Mouse (Mus musculus) kidney, postnatal 0 days (tissue): ENCODE measurements at regions not wholly inside any gene's neighbourhood (a gene's known extent, or its start where the extent isn't known, plus 50 kb on each side); places are given as distances from the start of the nearest gene placed in this dataset.
"Not testable (repeated sequence)": the region's sequence is repeated elsewhere in the genome, so short reads cannot be mapped to it uniquely, and the experiment has no call there.

ENCODE experiments used
- ATAC-seq: fragments of 200-750 bp; cut with Nextera tagmentation; replicated peaks from 2 replicates; pipeline ENCODE4 v1.8.0; 2017; ENCODE audit warnings: low read depth, moderate number of reproducible peaks, moderate TSS enrichment, moderate library complexity; ENCODE audit not compliant: low FRiP score
- DNase-seq: peaks from one replicate; pipeline ENCODE4 v3.0.0-alpha.2; 2016; ENCODE audit warnings: low spot score
- H3K27ac ChIP-seq: fragments of 300-500 bp; sonication (generic); 2 replicates; pipeline ENCODE4 v1.5.1; 2014; ENCODE audit warnings: mild to moderate bottlenecking
- H3K27me3 ChIP-seq: fragments of 300-500 bp; sonication (generic); 2 replicates; pipeline ENCODE4 v1.6.1; 2014; ENCODE audit warnings: low read length, mixed read lengths; ENCODE audit not compliant: insufficient read depth
- H3K36me3 ChIP-seq: fragments of 300-500 bp; sonication (generic); 2 replicates; pipeline ENCODE4 v1.6.1; 2014; ENCODE audit warnings: low read length, mixed read lengths; ENCODE audit not compliant: insufficient read depth
- H3K4me1 ChIP-seq: fragments of 300-500 bp; sonication (generic); replicated peaks from 2 replicates; pipeline ENCODE4 v1.6.1; 2014; ENCODE audit warnings: antibody characterized with exemption, low read length, mixed read lengths; ENCODE audit not compliant: insufficient read depth
- H3K4me2 ChIP-seq: fragments of 300-500 bp; sonication (generic); 2 replicates; pipeline ENCODE4 v1.6.1; 2014; ENCODE audit warnings: mild to moderate bottlenecking, low read length, moderate library complexity, mixed read lengths
- H3K4me3 ChIP-seq: fragments of 300-500 bp; sonication (generic); replicated peaks from 2 replicates; pipeline ENCODE4 v1.5.1; 2014; ENCODE audit warnings: low read depth, low read length
- H3K9ac ChIP-seq: fragments of 300-500 bp; sonication (generic); 2 replicates; pipeline ENCODE4 v1.6.1; 2014; ENCODE audit warnings: low read depth, low read length
- H3K9me3 ChIP-seq: fragments of 300-500 bp; sonication (generic); replicated peaks from 2 replicates; pipeline ENCODE4 v1.6.1; 2016; ENCODE audit warnings: low read length, inconsistent platforms, mixed read lengths
- CTCF ChIP-seq: IDR thresholded peaks from 2 replicates; pipeline ENCODE4 v1.5.1; 2016; ENCODE audit warnings: antibody characterized with exemption, low read depth, mild to moderate bottlenecking, moderate library complexity
- WGBS: fragments of 180-500 bp; shearing (Covaris S2); extraction: QIAGEN DNeasy Blood & Tissue Kit; methylation state at CpG from one replicate; pipeline ENCODE4 v1.1.7; 2014; 5-methylcytosine and 5-hydroxymethylcytosine counted together

DNA sequence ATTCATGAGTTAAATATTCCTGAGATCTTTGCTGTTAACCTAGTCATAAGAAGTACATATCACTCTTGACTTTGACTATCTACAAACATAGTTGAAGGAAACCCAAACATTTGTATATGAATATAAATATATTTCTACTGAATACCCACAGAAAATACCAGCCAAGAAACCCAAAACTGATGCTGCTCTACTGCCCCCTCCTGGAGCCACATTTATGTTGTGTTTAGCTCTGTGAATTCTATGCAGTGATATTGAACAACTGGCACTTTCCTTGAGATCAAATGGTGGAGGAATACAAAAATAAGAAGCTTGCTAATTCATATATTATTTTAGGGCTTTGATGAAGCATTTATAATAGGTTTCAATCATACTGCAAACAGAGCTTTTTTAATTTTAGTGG lies 89.7 kb upstream of the Mageb16 start:
- no peak overlapping the region for H3K4me3 ChIP-seq
- H3K4me1 ChIP-seq, result no peaks in the 10 kb centered on the region
- ATAC-seq, result no peak
- H3K27me3 ChIP-seq, result no peaks in the 10 kb centered on the region
- no peak overlapping the region for H3K27ac ChIP-seq
- H3K36me3 ChIP-seq, result no peaks in the 10 kb centered on the region
- TF ChIP-seq CTCF, result peak; percentile 45
- H3K9me3 ChIP-seq, result no peaks in the 10 kb centered on the region
- H3K9ac ChIP-seq, result no peak overlapping the region
- H3K4me2 ChIP-seq, result no peak overlapping the region
- no peak for DNase-seq

- not testable (repeated sequence) for ATAC-seq, H3K9ac ChIP-seq, H3K4me1 ChIP-seq, H3K36me3 ChIP-seq, H3K9me3 ChIP-seq, H3K27me3 ChIP-seq, H3K27ac ChIP-seq, H3K4me3 ChIP-seq, DNase-seq, H3K4me2 ChIP-seq
- WGBS, result 78% methylated on average over 16 of the region's 16 CpGs
Measured at GRCm38 (mm10) chrX:79758596-79758995, 87.4 kb upstream of the Mageb16 start.
